Mouse (Mus musculus) hindbrain, postnatal 0 days (tissue): ENCODE data around the gene Grid1. TPM values are rescaled to one million over a fixed set of nuclear protein-coding genes. Genes with fewer than 3 reads are reported as not detected.
A peak's percentile ranks its signal among the peaks of the same experiment; 100 is the strongest.

Source experiments
- ATAC-seq: fragments of 200-750 bp; cut with Nextera tagmentation; 2 replicates; pipeline ENCODE4 v1.8.0; 2017; ENCODE audit warnings: mild to moderate bottlenecking, moderate TSS enrichment, moderate library complexity
- DNase-seq: peaks from one replicate; pipeline ENCODE4 v3.0.0-alpha.2; 2015; ENCODE audit warnings: low spot score
- H3K27ac ChIP-seq: fragments of 300-500 bp; sonication (generic); 2 replicates; pipeline ENCODE4 v1.5.1; 2014; ENCODE audit warnings: mild to moderate bottlenecking
- H3K27me3 ChIP-seq: fragments of 300-500 bp; sonication (generic); 2 replicates; pipeline ENCODE4 v1.6.1; 2014; ENCODE audit warnings: low read length, mixed read lengths; ENCODE audit not compliant: insufficient read depth
- H3K36me3 ChIP-seq: fragments of 300-500 bp; sonication (generic); 2 replicates; pipeline ENCODE4 v1.6.1; 2014; ENCODE audit warnings: low read length, mixed read lengths; ENCODE audit not compliant: insufficient read depth
- H3K4me1 ChIP-seq: fragments of 300-500 bp; sonication (generic); 2 replicates; pipeline ENCODE4 v1.6.1; 2014; ENCODE audit warnings: antibody characterized with exemption, low read length, mixed read lengths; ENCODE audit not compliant: insufficient read depth
- H3K4me2 ChIP-seq: fragments of 300-500 bp; sonication (generic); 2 replicates; pipeline ENCODE4 v1.6.1; 2014; ENCODE audit warnings: low read depth, mild to moderate bottlenecking, low read length, moderate library complexity, mixed read lengths
- H3K4me3 ChIP-seq: fragments of 300-500 bp; sonication (generic); 2 replicates; pipeline ENCODE4 v1.5.1; 2014; ENCODE audit warnings: low read length
- H3K9ac ChIP-seq: fragments of 300-500 bp; sonication (generic); replicated peaks from 2 replicates; pipeline ENCODE4 v1.6.1; 2014; ENCODE audit warnings: mild to moderate bottlenecking, low read length, moderate library complexity, mixed read lengths
- H3K9me3 ChIP-seq: fragments of 300-500 bp; sonication (generic); 2 replicates; pipeline ENCODE4 v1.6.1; 2016; ENCODE audit warnings: low read length, mixed read lengths
- CTCF ChIP-seq: IDR thresholded peaks from 2 replicates; pipeline ENCODE4 v1.5.1; 2016; ENCODE audit warnings: antibody characterized with exemption, control low read depth, low read depth
- WGBS: fragments of 180-500 bp; shearing (Covaris S2); extraction: QIAGEN DNeasy Blood & Tissue Kit; methylation state at CpG from one replicate; pipeline ENCODE4 v1.1.7; 2014; 5-methylcytosine and 5-hydroxymethylcytosine counted together
- microRNA counts: library from miRNA; unstranded; fragments of <30 nt; microRNA quantifications from one replicate; lab custom pipeline; 2015
- microRNA-seq, 2 experiments: library from miRNA; unstranded; fragments of <30 nt; microRNA quantifications; one replicate each; pipeline ENCODE4; 2016
- polyA plus RNA-seq: library from polyadenylated mRNA; unstranded; fragments of >200 nt; fragmentation: Nextera tagmentation; extraction: Ambion mirVana; gene quantifications from 2 replicates; pipeline ENCODE4 v1.2.1, GENCODE M21; 2015
- total RNA-seq: library from RNA; depleted of rRNA; stranded (reverse); fragments of >200 nt; gene quantifications from 2 replicates; pipeline ENCODE4 v1.2.3, GENCODE M21; 2014; rRNA removed

The Grid1 gene
- total and polyA plus RNA-seq, 2 experiments from 2014 or later = 8.6 to 33.7 TPM

DNA sequence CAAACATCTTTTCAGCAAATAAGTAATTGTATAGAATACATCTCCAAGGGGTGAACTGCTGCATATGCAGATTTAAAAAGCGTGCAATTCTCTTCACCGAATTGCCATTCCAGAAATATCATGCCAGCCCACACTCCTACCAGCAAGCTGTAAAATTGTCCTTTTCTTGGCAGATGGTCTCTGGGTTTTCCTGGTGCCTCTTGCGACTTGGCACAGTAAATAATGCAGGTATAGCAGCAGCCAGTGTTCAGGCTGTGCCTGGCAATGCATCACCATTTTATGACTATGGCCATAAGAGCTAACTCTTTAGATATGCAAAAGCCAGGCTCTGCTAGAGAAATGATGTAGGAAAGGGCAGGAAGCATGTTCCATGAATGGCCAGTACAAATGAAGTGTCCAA, 734.4 kb downstream of the Grid1 start:
- Histone ChIP-seq H3K27ac (no peak overlapping the region), H3K9me3 (no peaks in the 10 kb centered on the region), H3K9ac (no peak overlapping the region), H3K36me3 (no peaks in the 10 kb centered on the region), H3K4me3 (no peak overlapping the region), H3K27me3 (no peaks in the 10 kb centered on the region), H3K4me2 (no peak overlapping the region), H3K4me1 (no peaks in the 10 kb centered on the region)
- 60% methylated on average over 3 of the region's 3 CpGs for WGBS
- peak; percentile 27 for DNase-seq
- ATAC-seq = no peak
- TF ChIP-seq CTCF = no peak

DNA sequence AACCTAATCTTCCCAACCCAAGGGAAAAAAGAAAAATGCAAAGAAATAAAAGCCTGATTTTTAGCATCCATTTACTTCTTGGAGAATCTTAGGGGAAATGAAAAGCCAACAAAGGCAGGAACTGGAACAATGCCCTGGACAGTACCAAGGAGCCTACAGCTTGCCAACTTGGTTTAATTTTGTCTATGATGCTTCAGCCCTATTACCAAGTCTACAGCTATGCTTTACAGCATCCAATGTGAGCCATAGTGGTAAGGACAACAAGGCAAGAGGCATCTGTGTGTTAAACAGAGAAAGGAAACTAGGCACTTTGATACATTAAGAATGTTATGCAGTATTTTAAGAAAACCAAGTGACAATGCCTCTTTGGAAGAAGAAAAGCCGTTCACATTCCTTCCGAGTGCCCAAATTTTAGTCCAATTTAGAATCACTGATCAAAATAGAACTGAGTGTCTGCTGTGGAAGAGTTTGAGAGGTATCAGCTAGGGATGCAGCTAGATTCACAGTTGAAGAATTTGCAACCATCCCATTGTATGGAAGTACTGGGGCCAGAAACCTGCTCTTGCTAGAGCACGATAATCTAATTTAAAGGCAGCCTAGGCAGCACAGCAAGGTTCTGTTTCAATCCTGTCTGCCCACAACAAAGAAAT, 741.5 kb downstream of the Grid1 start:
- Histone ChIP-seq H3K9me3 (no peaks in the 10 kb centered on the region), H3K9ac (no peak overlapping the region), H3K4me3 (no peak overlapping the region), H3K4me1 (no peaks in the 10 kb centered on the region), H3K27ac (no peak overlapping the region), H3K36me3 (no peaks in the 10 kb centered on the region), H3K27me3 (no peaks in the 10 kb centered on the region), H3K4me2 (no peak overlapping the region)
- DNase-seq = no peak
- ATAC-seq = no peak
- WGBS = 91% methylated on average over 3 of the region's 3 CpGs
- no peak for TF ChIP-seq CTCF

DNA sequence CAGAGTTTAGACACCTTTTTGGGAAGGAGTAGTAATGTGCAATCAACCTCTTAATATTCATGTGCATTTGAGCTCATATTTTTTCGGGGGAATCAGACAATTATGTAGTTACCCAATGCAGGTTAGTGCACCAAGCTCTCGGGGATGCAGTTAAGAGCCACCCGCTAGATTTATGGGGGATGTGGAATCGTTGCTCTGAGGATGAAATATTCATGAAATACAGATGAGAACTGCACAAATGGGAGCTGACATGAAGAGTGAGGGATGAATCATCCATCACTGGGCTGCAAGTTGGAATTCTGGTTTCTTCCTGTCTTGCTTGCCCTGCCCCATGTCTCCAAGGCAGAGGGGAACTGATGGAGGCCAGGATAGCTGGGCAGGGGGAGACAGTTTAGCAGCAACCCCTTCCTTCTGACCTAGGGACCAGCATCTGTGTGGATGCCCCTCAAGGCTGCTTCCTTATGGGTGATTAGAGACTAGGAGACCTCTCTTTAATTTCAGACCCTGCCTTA, 753.1 kb downstream of the Grid1 start:
- no peak for DNase-seq
- no peak for TF ChIP-seq CTCF
- Histone ChIP-seq H3K4me3 (no peak overlapping the region), H3K9ac (no peak overlapping the region), H3K27me3 (no peaks in the 10 kb centered on the region), H3K36me3 (no peaks in the 10 kb centered on the region), H3K4me1 (no peaks in the 10 kb centered on the region), H3K27ac (no peak overlapping the region), H3K9me3 (no peaks in the 10 kb centered on the region), H3K4me2 (no peak overlapping the region)
- WGBS = 79% methylated on average over 4 of the region's 4 CpGs
- ATAC-seq = no peak

DNA sequence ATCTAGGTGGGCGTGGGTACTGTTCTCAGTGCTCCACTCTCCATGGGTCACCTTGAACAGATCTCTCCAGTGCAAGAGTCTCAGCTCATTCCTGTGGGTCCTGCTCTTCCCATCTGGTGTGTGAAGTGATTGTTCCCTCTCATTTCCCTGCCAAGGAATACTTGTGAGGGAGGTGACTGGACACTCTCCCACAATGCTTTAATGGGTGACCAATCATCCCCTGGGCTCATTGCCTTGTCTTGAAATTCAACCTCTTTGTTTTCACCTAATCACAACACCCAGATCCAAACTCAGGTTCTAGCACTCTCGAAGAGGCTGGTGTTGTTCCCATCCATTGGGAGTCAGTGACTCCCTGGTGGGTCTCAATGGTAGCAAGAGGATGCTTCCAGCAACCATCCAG, 754.6 kb downstream of the Grid1 start:
- H3K4me3 ChIP-seq = no peak overlapping the region
- DNase-seq (no peak), ATAC-seq (no peak)
- no peak overlapping the region for H3K4me2 ChIP-seq
- 80% methylated on average over 2 of the region's 2 CpGs for WGBS
- no peak for TF ChIP-seq CTCF
- no peaks in the 10 kb centered on the region for H3K36me3 ChIP-seq
- no peak overlapping the region for H3K27ac ChIP-seq
- H3K4me1 ChIP-seq = no peaks in the 10 kb centered on the region
- no peaks in the 10 kb centered on the region for H3K9me3 ChIP-seq
- H3K27me3 ChIP-seq = no peaks in the 10 kb centered on the region
- H3K9ac ChIP-seq = no peak overlapping the region

DNA sequence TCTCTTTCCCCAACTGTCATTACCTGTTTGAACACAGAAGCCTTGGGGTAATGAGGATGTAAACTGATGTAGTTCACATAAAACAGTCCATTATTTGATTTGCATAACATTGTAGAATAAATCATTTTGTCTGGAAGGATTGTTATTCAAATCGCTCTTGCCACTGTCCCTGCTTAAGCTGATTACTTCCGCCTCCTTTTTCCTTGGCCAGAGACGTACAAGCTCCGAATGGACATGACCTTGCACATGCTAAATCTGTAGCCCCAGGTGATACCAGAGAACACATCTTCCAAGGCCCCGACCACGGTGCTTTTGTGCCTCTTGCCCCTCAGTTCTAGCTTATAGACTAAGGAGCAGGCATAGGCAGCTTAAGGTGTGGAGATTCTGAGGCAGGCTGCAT, 755.4 kb downstream of the Grid1 start:
- Histone ChIP-seq H3K9me3 (no peaks in the 10 kb centered on the region), H3K9ac (no peak overlapping the region), H3K4me1 (no peaks in the 10 kb centered on the region), H3K4me3 (no peak overlapping the region), H3K27me3 (no peaks in the 10 kb centered on the region), H3K36me3 (no peaks in the 10 kb centered on the region), H3K4me2 (no peak overlapping the region), H3K27ac (no peak overlapping the region)
- 49% methylated on average over 6 of the region's 6 CpGs for WGBS
- no peak for ATAC-seq
- TF ChIP-seq CTCF = no peak
- DNase-seq = no peak

DNA sequence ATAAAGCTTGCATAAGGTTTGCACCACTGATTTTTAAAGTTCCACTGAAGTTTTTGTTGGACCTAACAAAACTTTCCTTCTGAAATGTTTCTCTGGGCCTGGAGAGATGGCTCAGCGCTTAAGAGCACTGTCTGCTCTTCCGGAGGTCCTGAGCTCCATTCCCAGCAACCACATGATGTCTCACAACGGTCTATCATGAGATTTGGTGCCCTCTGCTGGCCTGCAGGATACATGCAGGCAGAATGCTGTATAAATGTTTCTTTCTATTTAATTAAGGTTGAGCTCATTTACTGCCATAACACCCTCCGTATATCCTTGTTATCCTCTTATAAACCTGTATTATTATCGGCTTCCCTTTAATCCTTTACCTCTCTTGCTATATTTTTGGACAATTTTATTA, 805.8 kb downstream of the Grid1 start:
- no peak for DNase-seq
- no peaks in the 10 kb centered on the region for H3K27me3 ChIP-seq
- no peak for ATAC-seq
- H3K9me3 ChIP-seq = no peaks in the 10 kb centered on the region
- no peaks in the 10 kb centered on the region for H3K36me3 ChIP-seq
- no peak overlapping the region for H3K4me3 ChIP-seq
- no peak overlapping the region for H3K27ac ChIP-seq
- TF ChIP-seq CTCF = no peak
- H3K9ac ChIP-seq = no peak overlapping the region
- WGBS = 92% methylated on average over 5 of the region's 5 CpGs
- no peak overlapping the region for H3K4me2 ChIP-seq
- no peaks in the 10 kb centered on the region for H3K4me1 ChIP-seq

MicroRNAs encoded within 50 kb of the gene (microRNA counts, 519-probe panel; counts per million panel counts)
- microRNA mmu-miR-346 (lab: Ali Mortazavi, UCI) = not detected

Small RNA genes lying within 50 kb of the gene (microRNA-seq; reads per million reads assigned to microRNA genes)
- 196 to 241 reads per million in 2 experiments for gene Mir346

Other genes starting within 250 kb of the Grid1 start
- 1.6 and 1.7 TPM in 2 replicates for gene Ldb3, start 231.4 kb upstream of the Grid1 start, total RNA-seq
- 1.3 and 1.4 TPM in 2 replicates for gene Ldb3, start 231.4 kb upstream of the Grid1 start, polyA plus RNA-seq
- gene Opn4, start 220.0 kb upstream of the Grid1 start, total RNA-seq = not detected in 2 replicates
- gene Opn4, start 220.0 kb upstream of the Grid1 start, polyA plus RNA-seq = 0.14 TPM in 1 of 2 replicates, not detected in the other
- 16.8 and 19.1 TPM in 2 replicates for gene Wapl, start 146.2 kb upstream of the Grid1 start, total RNA-seq
- gene Wapl, start 146.2 kb upstream of the Grid1 start, polyA plus RNA-seq = 11.9 and 12.8 TPM in 2 replicates